ENCODE assay signal across 33 mouse cellular contexts in the genomic region with DNA sequence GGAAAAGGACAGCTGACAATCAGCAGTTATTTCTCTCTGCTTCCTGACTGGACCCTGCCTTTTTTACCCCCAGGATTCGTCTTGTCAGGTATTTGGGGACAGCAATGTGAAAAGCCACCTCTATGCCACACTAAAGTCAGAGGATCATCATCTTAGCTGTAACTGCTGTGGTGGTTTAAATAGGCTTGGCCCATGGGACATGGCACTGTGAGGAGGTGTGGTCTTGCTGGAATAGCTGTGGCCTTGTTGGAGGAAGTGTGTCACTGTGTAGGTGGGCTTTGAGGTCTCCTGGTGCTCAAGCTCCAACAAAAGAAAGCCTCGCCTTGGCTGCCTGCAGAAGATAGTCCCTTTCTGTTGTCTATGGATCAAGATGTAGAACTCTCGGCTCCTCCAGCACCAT.
"Had no signal": no experiment of that assay in that cellular context is flagged by ENCODE, and none has a peak within 500 bp of the region (broad histone marks: within the 10 kb centered on the region; RNA-seq: fewer than 3 reads in every experiment).

No protein-coding gene starts in this region.

- DNase-seq: heart, postnatal 10 days; heart, postnatal 14 days; heart, postnatal 36 days; heart, postnatal 4 days; kidney, adult 11 months; kidney, adult 18-20 months; kidney, adult 2 months; kidney, adult 8-10 months; kidney, adult 9 months; kidney, postnatal 10 days; kidney, postnatal 14 days; kidney, postnatal 36 days; kidney, postnatal 4 days; layer of hippocampus, adult 9-11 months; layer of hippocampus, postnatal 36 days had no signal

- H3K9me3 ChIP-seq: heart, embryonic 12.5 days; heart, embryonic 13.5 days; heart, embryonic 15.5 days; hindbrain, embryonic 10.5 days; hindbrain, embryonic 12.5 days; hindbrain, embryonic 13.5 days; hindbrain, embryonic 15.5 days; intestine, embryonic 15.5 days; kidney, embryonic 15.5 days had no signal

- H3K36me3 ChIP-seq: heart, embryonic 12.5 days; heart, embryonic 13.5 days; heart, embryonic 15.5 days; hindbrain, embryonic 10.5 days; hindbrain, embryonic 12.5 days; hindbrain, embryonic 13.5 days; hindbrain, embryonic 15.5 days; intestine, embryonic 15.5 days; kidney, embryonic 15.5 days had no signal

- H3K27me3 ChIP-seq: heart, embryonic 12.5 days; heart, embryonic 13.5 days; heart, embryonic 15.5 days; hindbrain, embryonic 13.5 days; hindbrain, embryonic 15.5 days; intestine, embryonic 15.5 days; kidney, embryonic 15.5 days had no signal

- H3K9ac ChIP-seq: heart, embryonic 12.5 days; heart, embryonic 13.5 days; heart, embryonic 15.5 days; hindbrain, embryonic 12.5 days; hindbrain, embryonic 13.5 days; hindbrain, embryonic 14.5 days; hindbrain, embryonic 15.5 days; intestine, embryonic 15.5 days; kidney, embryonic 15.5 days had no signal

- ATAC-seq: hindbrain, embryonic 16.5 days; hindbrain, postnatal 0 days; inflammation-experienced regulatory T-cells, adult 6 months; intestine, embryonic 15.5 days; intestine, embryonic 16.5 days; intestine, postnatal 0 days had no signal

- H3K4me3 ChIP-seq: heart, embryonic 12.5 days; heart, embryonic 13.5 days; heart, embryonic 15.5 days; hindbrain, embryonic 10.5 days; hindbrain, embryonic 12.5 days; hindbrain, embryonic 13.5 days; hindbrain, embryonic 15.5 days; intestine, embryonic 15.5 days; kidney, embryonic 15.5 days; layer of hippocampus, adult 2 months; left cerebral cortex, adult 2 months had no signal

- H3K27ac ChIP-seq: heart, embryonic 13.5 days; heart, embryonic 15.5 days; hindbrain, embryonic 10.5 days; hindbrain, embryonic 12.5 days; hindbrain, embryonic 13.5 days; hindbrain, embryonic 14.5 days; hindbrain, embryonic 15.5 days; hindbrain, postnatal 0 days; intestine, embryonic 15.5 days; kidney, embryonic 15.5 days; kidney, postnatal 0 days; layer of hippocampus, adult 2 months; left cerebral cortex, adult 2 months had no signal

- H3K4me2 ChIP-seq: heart, embryonic 12.5 days; heart, embryonic 13.5 days; heart, embryonic 15.5 days; hindbrain, embryonic 12.5 days; hindbrain, embryonic 13.5 days; hindbrain, embryonic 14.5 days; hindbrain, embryonic 15.5 days; intestine, embryonic 15.5 days; kidney, embryonic 15.5 days had no signal
